Mouse (Mus musculus): ENCODE measurements around the gene Inca1. TPM values are rescaled to one million over a fixed set of nuclear protein-coding genes. Genes with fewer than 3 reads are reported as not detected.

Inca1 gene
- polyA plus RNA-seq, 1 experiment, result 0.76 TPM

GRCm38 (mm10) chr11:70658521-70658920 lies 41.4 kb downstream of the Inca1 start:
- TF ChIP-seq CTCF (IDR thresholded peaks at IDR 0.05; ENCODE audit: extremely low read depth, insufficient read depth, insufficient read length, insufficient replicate concordance) (no peak), POLR2A (IDR thresholded peaks at IDR 0.05; ENCODE audit: low read depth, low read length) (no peak)
- H3K4me3 ChIP-seq (ENCODE audit: extremely low read depth, insufficient read depth, insufficient read length), result no peak overlapping the region
- 62% methylated on average over 5 of the region's 5 CpGs for WGBS
- no peak for DNase-seq (ENCODE audit: low read depth in 1 of 2, low spot score in 2 of 2)
- no peak overlapping the region for H3K27ac ChIP-seq (ENCODE audit: insufficient read depth, low read length)
- H3K4me1 ChIP-seq (ENCODE audit: control insufficient read depth, insufficient read depth, insufficient read length), result peaks cover 22% of the 10 kb centered on the region; the same call in 1 of the 2 replicates
- no peaks in the 10 kb centered on the region for H3K27me3 ChIP-seq (ENCODE audit: control insufficient read depth, insufficient read depth, low read length)
- H3K36me3 ChIP-seq (ENCODE audit: control insufficient read depth, insufficient read depth, low read length), result peaks cover 12% of the 10 kb centered on the region

GRCm38 (mm10) chr11:70657991-70658390 lies 42.0 kb downstream of the Inca1 start:
- Histone ChIP-seq H3K27ac (ENCODE audit: insufficient read depth, low read length) (no peak overlapping the region), H3K4me3 (ENCODE audit: extremely low read depth, insufficient read depth, insufficient read length) (no peak overlapping the region), H3K27me3 (ENCODE audit: control insufficient read depth, insufficient read depth, low read length) (no peaks in the 10 kb centered on the region), H3K36me3 (ENCODE audit: control insufficient read depth, insufficient read depth, low read length) (peaks cover 14% of the 10 kb centered on the region), H3K4me1 (ENCODE audit: control insufficient read depth, insufficient read depth, insufficient read length) (peaks cover 22% of the 10 kb centered on the region; the same call in 1 of the 2 replicates)
- TF ChIP-seq POLR2A (IDR thresholded peaks at IDR 0.05; ENCODE audit: low read depth, low read length) (no peak), CTCF (IDR thresholded peaks at IDR 0.05; ENCODE audit: extremely low read depth, insufficient read depth, insufficient read length, insufficient replicate concordance) (no peak)
- DNase-seq (ENCODE audit: low read depth in 1 of 2, low spot score in 2 of 2), result no peak
- WGBS, result 84% methylated on average over 9 of the region's 9 CpGs

- peaks cover 22% of the 10 kb centered on the region; the same call in 1 of the 2 replicates for H3K4me1 ChIP-seq (ENCODE audit: control insufficient read depth, insufficient read depth, insufficient read length)
- TF ChIP-seq CTCF (IDR thresholded peaks at IDR 0.05; ENCODE audit: extremely low read depth, insufficient read depth, insufficient read length, insufficient replicate concordance) (no peak), POLR2A (IDR thresholded peaks at IDR 0.05; ENCODE audit: low read depth, low read length) (no peak)
- WGBS, result 48% methylated on average over 6 of the region's 6 CpGs
- H3K27ac ChIP-seq (ENCODE audit: insufficient read depth, low read length), result no peak overlapping the region
- H3K27me3 ChIP-seq (ENCODE audit: control insufficient read depth, insufficient read depth, low read length), result no peaks in the 10 kb centered on the region
- H3K4me3 ChIP-seq (ENCODE audit: extremely low read depth, insufficient read depth, insufficient read length), result no peak overlapping the region
- no peak for DNase-seq (ENCODE audit: low read depth in 1 of 2, low spot score in 2 of 2)
- H3K36me3 ChIP-seq (ENCODE audit: control insufficient read depth, insufficient read depth, low read length), result peaks cover 14% of the 10 kb centered on the region
These were observed 42.4 kb downstream of the Inca1 start for GRCm38 (mm10) chr11:70657573-70657972.

- H3K4me1 ChIP-seq (ENCODE audit: control insufficient read depth, insufficient read depth, insufficient read length), result peaks cover 22% of the 10 kb centered on the region; the same call in 1 of the 2 replicates
- peaks cover 18% of the 10 kb centered on the region for H3K36me3 ChIP-seq (ENCODE audit: control insufficient read depth, insufficient read depth, low read length)
- DNase-seq (ENCODE audit: low read depth in 1 of 2, low spot score in 2 of 2), result no peak
- H3K27ac ChIP-seq (ENCODE audit: insufficient read depth, low read length), result peak within 1 kb of the TSS; percentile 97
- H3K27me3 ChIP-seq (ENCODE audit: control insufficient read depth, insufficient read depth, low read length), result no peaks in the 10 kb centered on the region
- H3K4me3 ChIP-seq (ENCODE audit: extremely low read depth, insufficient read depth, insufficient read length), result peak within 1 kb of the TSS; percentile 74
- no peak for TF ChIP-seq CTCF (IDR thresholded peaks at IDR 0.05; ENCODE audit: extremely low read depth, insufficient read depth, insufficient read length, insufficient replicate concordance)
- 49% methylated on average over 3 of the region's 3 CpGs for WGBS
These were observed 43.0 kb downstream of the Inca1 start, which contains the start of gene Eno3 for GRCm38 (mm10) chr11:70656964-70657363. Gene Eno3, plus strand, starts transcription at chr11:70657202.

- WGBS, result 54% methylated on average over 16 of the region's 16 CpGs
- TF ChIP-seq CTCF (IDR thresholded peaks at IDR 0.05; ENCODE audit: extremely low read depth, insufficient read depth, insufficient read length, insufficient replicate concordance) (no peak), POLR2A (IDR thresholded peaks at IDR 0.05; ENCODE audit: low read depth, low read length) (no peak)
- H3K36me3 ChIP-seq (ENCODE audit: control insufficient read depth, insufficient read depth, low read length), result peaks cover 22% of the 10 kb centered on the region
- DNase-seq (ENCODE audit: low read depth in 1 of 2, low spot score in 2 of 2), result no peak
- H3K4me1 ChIP-seq (ENCODE audit: control insufficient read depth, insufficient read depth, insufficient read length), result peaks cover 22% of the 10 kb centered on the region; the same call in 1 of the 2 replicates
- H3K4me3 ChIP-seq (ENCODE audit: extremely low read depth, insufficient read depth, insufficient read length), result peak overlapping the region; percentile 74; the same call in 1 of the 2 replicates
- H3K27ac ChIP-seq (ENCODE audit: insufficient read depth, low read length), result peak overlapping the region; percentile 97
- H3K27me3 ChIP-seq (ENCODE audit: control insufficient read depth, insufficient read depth, low read length), result no peaks in the 10 kb centered on the region
These were observed 43.5 kb downstream of the Inca1 start for GRCm38 (mm10) chr11:70656456-70656927.

GRCm38 (mm10) chr11:70655571-70656455 lies 44.1 kb downstream of the Inca1 start:
- Histone ChIP-seq H3K36me3 (ENCODE audit: control insufficient read depth, insufficient read depth, low read length) (peaks cover 28% of the 10 kb centered on the region), H3K4me3 (ENCODE audit: extremely low read depth, insufficient read depth, insufficient read length) (peak overlapping the region; percentile 74), H3K4me1 (ENCODE audit: control insufficient read depth, insufficient read depth, insufficient read length) (peaks cover 25% of the 10 kb centered on the region; the same call in 1 of the 2 replicates), H3K27ac (ENCODE audit: insufficient read depth, low read length) (peak overlapping the region; percentile 97), H3K27me3 (ENCODE audit: control insufficient read depth, insufficient read depth, low read length) (no peaks in the 10 kb centered on the region)
- DNase-seq (ENCODE audit: low read depth in 1 of 2, low spot score in 2 of 2), result peak in 1 of 2 experiments; percentile 49
- 4% methylated on average over 60 of the region's 61 CpGs for WGBS
- TF ChIP-seq POLR2A (IDR thresholded peaks at IDR 0.05; ENCODE audit: low read depth, low read length) (no peak), CTCF (IDR thresholded peaks at IDR 0.05; ENCODE audit: extremely low read depth, insufficient read depth, insufficient read length, insufficient replicate concordance) (no peak)
